Mouse (Mus musculus): ENCODE measurements at regions not wholly inside any gene's neighbourhood (a gene's known extent, or its start where the extent isn't known, plus 50 kb on each side); places are given as distances from the start of the nearest gene placed in this dataset.

- DNase-seq (ENCODE audit: low read depth, low spot score), result peak; percentile 12
These were observed 413.9 kb upstream of the Large1 start for GRCm38 (mm10) chr8:73767233-73767632.

DNA sequence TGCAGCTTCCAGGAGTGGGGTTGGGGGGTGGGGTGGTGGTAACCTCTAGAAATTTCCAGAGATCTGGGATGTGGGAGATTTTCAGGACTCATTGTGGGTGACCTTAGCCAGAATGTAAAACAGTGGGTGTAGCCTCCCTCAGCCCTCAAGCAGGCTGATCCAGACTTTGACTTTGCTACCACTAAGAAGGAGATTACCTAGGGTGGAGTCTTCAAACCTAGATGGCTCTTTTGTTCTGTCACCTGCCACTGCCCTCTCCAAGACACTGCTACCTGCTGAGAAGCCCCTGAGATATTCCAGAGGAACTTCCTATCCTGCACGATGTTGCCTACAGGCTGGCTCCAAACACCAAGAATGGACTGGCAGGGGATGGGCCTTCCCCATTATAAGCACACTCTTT, 405.4 kb upstream of the Large1 start:
- DNase-seq (ENCODE audit: low read depth, low spot score), result no peak

DNA sequence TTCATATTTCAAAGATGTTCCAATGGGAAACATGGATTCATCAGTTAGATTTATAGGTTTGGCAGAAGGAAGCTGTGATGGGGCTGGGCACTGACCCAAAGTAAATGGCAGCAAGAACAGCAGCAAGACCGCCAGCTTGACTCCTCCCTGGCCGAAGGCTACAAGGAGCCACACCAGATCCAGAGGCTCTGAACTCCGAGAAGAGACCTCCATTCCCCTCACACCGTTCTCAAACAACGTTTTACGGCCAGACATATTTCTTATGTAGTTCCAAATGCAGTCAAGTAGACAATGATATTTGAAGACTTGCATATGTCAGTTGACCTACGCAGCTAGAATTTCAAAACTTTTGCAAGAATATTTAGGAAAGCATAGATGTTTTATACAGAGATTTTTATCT, 397.2 kb upstream of the Large1 start:
- no peak for DNase-seq (ENCODE audit: low read depth, low spot score)

GRCm38 (mm10) chr8:73706857-73707256, 353.5 kb upstream of the Large1 start:
- DNase-seq (ENCODE audit: low read depth, low spot score), result no peak
